Mouse (Mus musculus): ENCODE data around the gene Sdhd. TPM values are rescaled to one million over a fixed set of nuclear protein-coding genes. Genes with fewer than 3 reads are reported as not detected.

Sdhd gene
- total RNA-seq, 2 experiments from 2014 or later, result 321 to 381 TPM

- DNase-seq, result no peak
Observed at GRCm38 (mm10) chr9:50586955-50587354, 16.7 kb downstream of the Sdhd start.

DNA sequence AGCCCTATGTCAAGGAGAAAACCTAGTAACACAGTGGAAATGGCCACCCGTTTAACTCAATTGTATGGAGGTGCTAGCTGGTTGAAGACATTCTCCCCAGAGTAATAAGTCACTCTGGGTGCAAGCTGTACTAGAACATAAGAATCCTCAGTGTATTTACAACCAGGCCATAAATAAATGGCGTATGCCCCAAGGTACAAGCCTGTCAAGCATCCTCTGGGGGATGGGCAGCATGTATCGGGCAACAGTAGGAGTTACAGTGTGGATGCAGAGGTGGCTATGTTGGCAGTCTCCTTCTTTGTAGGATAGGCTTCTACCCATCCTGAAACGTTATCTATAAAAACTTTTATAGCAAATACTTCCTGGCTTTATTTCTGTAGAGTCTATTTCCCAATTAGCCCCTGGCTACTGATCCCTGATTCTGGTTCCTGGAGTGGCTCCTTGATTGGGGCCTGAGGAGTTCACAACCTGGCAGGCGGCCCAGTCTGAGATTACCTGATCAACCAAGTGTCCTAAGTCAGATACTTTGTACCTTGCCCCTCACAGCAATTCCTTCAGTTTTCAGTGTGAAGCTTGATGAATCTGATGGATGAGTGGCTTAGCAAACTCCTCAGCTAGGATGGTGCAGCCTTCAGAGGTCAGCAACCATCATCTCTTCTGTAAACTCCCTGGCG, 18.3 kb downstream of the Sdhd start:
- no peak for DNase-seq

DNA sequence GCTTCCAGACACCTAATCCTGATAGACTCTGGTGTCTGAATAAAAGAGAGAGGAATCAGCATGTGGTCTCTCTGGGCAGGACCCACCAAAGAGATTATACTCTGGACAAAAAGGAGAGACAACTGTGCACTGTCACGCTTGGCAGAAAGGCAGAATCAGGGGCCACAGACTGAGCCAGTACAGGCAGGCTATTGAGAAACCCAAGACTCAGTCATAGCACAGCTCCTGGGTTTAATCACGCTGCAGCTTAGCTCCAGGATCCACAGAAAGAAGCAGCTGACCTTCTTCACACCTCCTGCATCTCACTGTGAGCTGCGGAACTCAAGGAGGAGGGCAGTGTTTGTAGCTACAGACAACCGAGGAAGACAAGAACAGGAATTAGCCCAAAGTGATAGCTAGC, 23.2 kb downstream of the Sdhd start:
- DNase-seq, result no peak

GRCm38 (mm10) chr9:50569599-50570525, 33.8 kb downstream of the Sdhd start:
- no peak for DNase-seq

DNA sequence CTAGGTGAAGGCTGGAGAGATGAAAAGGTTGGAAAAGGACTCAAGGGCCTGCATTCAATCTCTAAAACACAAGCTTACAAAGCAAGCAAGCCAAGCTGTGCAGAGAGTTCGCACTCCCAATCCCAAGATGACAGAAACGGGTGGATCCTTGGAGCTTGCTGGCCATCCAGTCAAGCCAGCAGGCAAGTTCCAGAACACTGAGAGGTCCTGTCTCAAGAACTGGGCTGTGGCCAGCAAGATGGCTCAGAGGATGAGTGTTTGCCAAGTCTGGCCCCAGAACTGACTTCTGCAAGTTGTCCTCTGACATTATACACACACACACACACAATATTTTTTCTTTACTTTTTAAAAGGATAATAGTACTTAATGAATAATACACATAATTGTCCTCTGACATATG, 35.7 kb downstream of the Sdhd start:
- DNase-seq, result no peak

- no peak for DNase-seq
Observed at GRCm38 (mm10) chr9:50567372-50567771, 36.2 kb downstream of the Sdhd start.

GRCm38 (mm10) chr9:50565940-50566339, 37.7 kb downstream of the Sdhd start:
- DNase-seq, result no peak

DNA sequence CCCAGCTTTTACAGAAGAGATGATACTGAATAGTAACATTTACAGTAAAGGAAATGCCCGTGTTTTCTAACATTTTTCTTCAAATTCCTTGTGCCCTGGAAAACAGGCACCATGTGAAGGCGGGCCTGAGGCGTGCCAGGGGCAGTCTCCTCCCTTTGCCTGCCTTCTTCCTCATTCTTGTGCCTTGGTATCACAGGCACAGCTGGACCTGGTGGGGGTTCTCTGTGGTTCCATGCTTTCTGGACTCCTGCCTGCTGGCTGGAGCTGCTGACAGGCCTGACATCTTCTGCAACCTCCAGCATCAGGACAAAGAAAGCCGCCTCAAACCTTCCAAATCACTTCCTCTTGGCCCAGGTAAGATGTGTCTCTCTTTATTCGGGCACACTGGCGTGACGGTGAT, 38.4 kb downstream of the Sdhd start:
- no peak for DNase-seq

- DNase-seq, result no peak
Observed at GRCm38 (mm10) chr9:50561918-50562360, 41.7 kb downstream of the Sdhd start.

GRCm38 (mm10) chr9:50561145-50561917, 42.3 kb downstream of the Sdhd start, which contains the start of gene Tex12:
Gene Tex12, minus strand, starts transcription at chr9:50561325.
- DNase-seq, result no peak

DNA sequence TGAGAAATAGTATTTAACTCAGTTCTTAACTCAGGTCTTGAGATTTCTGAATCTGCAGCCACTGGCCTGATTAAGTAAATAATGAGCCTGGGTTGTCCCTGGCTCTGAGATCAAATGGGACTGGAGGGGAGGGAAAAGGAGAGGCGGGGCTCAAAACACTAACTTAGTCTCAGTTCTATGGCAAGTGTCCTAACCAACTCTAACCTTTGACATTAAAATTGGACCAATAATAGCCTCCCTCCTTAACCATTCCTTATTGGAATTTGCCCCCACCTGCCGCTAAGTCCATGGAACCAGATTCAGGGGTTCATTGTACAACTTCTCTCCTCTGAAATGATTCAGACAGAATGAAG, 48.5 kb downstream of the Sdhd start, which contains the start of gene Bco2:
Bco2 (minus strand) TSS at position 88 of the 353 bp plus-strand sequence.
- no peak for DNase-seq

DNA sequence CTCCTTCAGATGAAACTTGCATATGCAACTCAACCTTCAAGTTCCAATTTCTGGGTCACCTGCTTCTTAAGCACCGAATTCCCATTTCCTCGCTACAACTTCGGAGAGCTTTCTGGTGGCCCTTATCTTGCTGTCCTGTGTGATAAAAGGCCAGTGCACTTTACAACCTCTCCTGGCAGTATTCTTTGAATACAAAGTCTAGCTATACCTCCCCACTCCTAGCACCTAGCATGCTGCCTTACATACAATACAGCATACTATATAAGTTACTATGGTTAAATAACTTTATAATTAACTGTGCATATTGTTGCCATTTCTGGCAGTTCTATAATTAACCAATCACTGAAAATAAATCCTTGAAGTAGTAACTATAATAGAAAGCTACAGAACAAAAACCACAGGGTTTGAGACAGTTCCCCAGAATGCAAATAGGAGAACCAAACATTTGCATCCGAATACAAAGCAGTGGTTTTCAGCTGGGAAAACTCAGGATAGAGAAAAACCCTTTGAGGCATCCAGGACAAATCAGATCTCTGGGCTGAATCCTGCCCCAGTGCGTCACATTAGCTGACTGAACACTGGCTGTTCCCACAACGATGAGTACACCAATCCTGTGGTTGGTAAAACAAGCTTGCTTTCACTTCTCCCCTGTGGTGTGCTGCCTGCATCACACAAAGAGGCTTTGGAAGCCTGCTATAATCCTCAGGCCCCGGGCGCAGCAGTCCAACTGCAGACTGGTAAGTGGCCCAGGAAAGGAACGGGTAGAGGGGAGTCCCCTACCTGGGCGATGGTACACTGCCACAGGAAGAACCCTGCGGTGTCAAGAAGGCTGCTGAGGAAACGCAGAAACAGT, 49.1 kb downstream of the Sdhd start, which contains the start of gene Il18:
Il18 (plus strand) TSS at position 587 of the 853 bp plus-strand sequence.
- DNase-seq, result no peak

GRCm38 (mm10) chr9:50553547-50553946, 50.1 kb downstream of the Sdhd start:
- DNase-seq, result no peak

DNA sequence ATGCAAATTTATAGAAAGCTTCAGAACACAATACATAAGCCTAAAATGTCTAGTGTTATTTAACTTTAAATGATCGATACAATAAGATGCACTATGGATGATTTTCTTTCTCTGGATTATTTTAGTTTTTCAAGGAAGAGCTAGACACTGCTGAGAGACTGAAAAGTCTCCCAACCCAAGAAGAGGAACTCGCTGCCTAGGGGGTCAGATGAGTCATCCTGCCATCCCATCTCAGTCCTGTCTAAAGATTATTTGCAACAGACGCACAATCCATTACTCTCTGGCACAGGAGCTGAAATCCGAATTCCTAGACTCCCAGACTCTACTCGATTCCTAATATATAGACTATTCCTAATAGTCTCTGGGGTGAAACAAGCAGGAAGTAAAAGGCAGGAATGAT, 51.4 kb downstream of the Sdhd start:
- no peak for DNase-seq

- DNase-seq, result no peak
Observed at GRCm38 (mm10) chr9:50548936-50549335, 54.7 kb downstream of the Sdhd start.

- DNase-seq, result no peak
Observed at GRCm38 (mm10) chr9:50547859-50548478, 55.6 kb downstream of the Sdhd start.

Other genes with a start within 250 kb of the Sdhd start
- not detected for gene Plet1, start 109.3 kb downstream of the Sdhd start, total RNA-seq (2021)
- gene Pts, start 75.1 kb downstream of the Sdhd start, total RNA-seq (2021), result 10 to 100 TPM; 19.0 to 19.3 TPM
- gene Il18, start 49.0 kb downstream of the Sdhd start, total RNA-seq (2021), result 1 to 10 TPM in 1 of 2 experiments, under 1 TPM in 1; 0.90 to 1.2 TPM
- under 1 TPM; 0.14 to 0.27 TPM for gene Bco2, start 48.6 kb downstream of the Sdhd start, total RNA-seq (2021)
- gene Tex12, start 42.5 kb downstream of the Sdhd start, total RNA-seq (2021), result not detected
- gene Timm8b, start 98 bp upstream of the Sdhd start, total RNA-seq (2021), result 100 to 1,000 TPM; 140 to 148 TPM
- gene Pih1d2, start 13.5 kb upstream of the Sdhd start, total RNA-seq (2021), result under 1 TPM; 0.27 to 0.42 TPM
- 10 to 100 TPM; 12.2 to 16.0 TPM for gene Nkapd1, start 13.7 kb upstream of the Sdhd start, total RNA-seq (2021)
- 100 to 1,000 TPM; 196 to 235 TPM for gene Dlat, start 56.0 kb upstream of the Sdhd start, total RNA-seq (2021)
- 1 to 10 TPM; 6.2 to 9.3 TPM for gene Dixdc1, start 135.7 kb upstream of the Sdhd start, total RNA-seq (2021)
- 1 to 10 TPM; 1.8 to 2.2 TPM for gene 2310030G06Rik, start 142.7 kb upstream of the Sdhd start, total RNA-seq (2021)
- 100 to 1,000 TPM; 667 to 687 TPM for gene Cryab, start 147.5 kb upstream of the Sdhd start, total RNA-seq (2021)
- 100 to 1,000 TPM; 120 to 128 TPM for gene Hspb2, start 148.5 kb upstream of the Sdhd start, total RNA-seq (2021)
- gene Fdxacb1, start 164.4 kb upstream of the Sdhd start, total RNA-seq (2021), result 1 to 10 TPM; 4.0 to 4.9 TPM
- gene Alg9, start 171.2 kb upstream of the Sdhd start, total RNA-seq (2021), result 10 to 100 TPM in 1 of 2 experiments, 1 to 10 TPM in 1; 8.2 to 13.4 TPM
- gene 1110032A03Rik, start 171.7 kb upstream of the Sdhd start, total RNA-seq (2021), result 10 to 100 TPM; 11.4 to 12.6 TPM
- gene Ppp2r1b, start 241.5 kb upstream of the Sdhd start, total RNA-seq (2021), result 10 to 100 TPM in 1 of 2 experiments, 1 to 10 TPM in 1; 7.0 to 10.3 TPM